Mouse (Mus musculus) hindbrain, embryonic 16.5 days (tissue): ENCODE measurements around the gene Dync2h1. TPM values are rescaled to one million over a fixed set of nuclear protein-coding genes. Genes with fewer than 3 reads are reported as not detected.
"Not testable (repeated sequence)": the region's sequence is repeated elsewhere in the genome, so short reads cannot be mapped to it uniquely, and the experiment has no call there.

Source experiments
- ATAC-seq: fragments of 200-750 bp; cut with Nextera tagmentation; 2 replicates; pipeline ENCODE4 v1.8.0; 2017; ENCODE audit warnings: moderate TSS enrichment, moderate library complexity
- H3K27ac ChIP-seq: fragments of 300-500 bp; sonication (generic); 2 replicates; pipeline ENCODE4 v1.5.1; 2014; ENCODE audit warnings: low read depth, mild to moderate bottlenecking, control low read depth, low read length, moderate library complexity
- H3K27me3 ChIP-seq: fragments of 300-500 bp; sonication (generic); replicated peaks from 2 replicates; pipeline ENCODE4 v1.6.1; 2014; ENCODE audit warnings: low read length; ENCODE audit not compliant: control insufficient read depth, insufficient read depth
- H3K36me3 ChIP-seq: fragments of 300-500 bp; sonication (generic); 2 replicates; pipeline ENCODE4 v1.6.1; 2014; ENCODE audit warnings: mild to moderate bottlenecking, low read length, moderate library complexity, mixed read lengths; ENCODE audit not compliant: control insufficient read depth, insufficient read depth
- H3K4me1 ChIP-seq: fragments of 300-500 bp; sonication (generic); 2 replicates; pipeline ENCODE4 v1.6.1; 2014; ENCODE audit warnings: low read depth, low read length; ENCODE audit not compliant: control insufficient read depth, insufficient read depth
- H3K4me2 ChIP-seq: fragments of 300-500 bp; sonication (generic); 2 replicates; pipeline ENCODE4 v1.6.1; 2014; ENCODE audit warnings: mild to moderate bottlenecking, low read length, control low read depth, moderate library complexity
- H3K4me3 ChIP-seq: fragments of 300-500 bp; sonication (generic); 2 replicates; pipeline ENCODE4 v1.5.1; 2014; ENCODE audit warnings: mild to moderate bottlenecking, low read length, control low read depth, moderate library complexity
- H3K9ac ChIP-seq: fragments of 300-500 bp; sonication (generic); 2 replicates; pipeline ENCODE4 v1.6.1; 2014; ENCODE audit warnings: low read depth, mild to moderate bottlenecking, control low read depth, low read length, moderate library complexity
- H3K9me3 ChIP-seq: fragments of 300-500 bp; sonication (generic); 2 replicates; pipeline ENCODE4 v1.6.1; 2014; ENCODE audit warnings: mild to moderate bottlenecking, low read length, moderate library complexity; ENCODE audit not compliant: control insufficient read depth
- WGBS: fragments of 180-500 bp; shearing (Covaris S2); extraction: QIAGEN DNeasy Blood & Tissue Kit; methylation state at CpG from one replicate; pipeline ENCODE4 v1.1.7; 2014; 5-methylcytosine and 5-hydroxymethylcytosine counted together
- polyA plus RNA-seq: library from polyadenylated mRNA; unstranded; fragments of >200 nt; fragmentation: Nextera tagmentation; extraction: Ambion mirVana; gene quantifications from 2 replicates; pipeline ENCODE4 v1.2.1, GENCODE M21; 2015

Dync2h1 gene
- 17.7 and 18.7 TPM in 2 replicates for polyA plus RNA-seq

DNA sequence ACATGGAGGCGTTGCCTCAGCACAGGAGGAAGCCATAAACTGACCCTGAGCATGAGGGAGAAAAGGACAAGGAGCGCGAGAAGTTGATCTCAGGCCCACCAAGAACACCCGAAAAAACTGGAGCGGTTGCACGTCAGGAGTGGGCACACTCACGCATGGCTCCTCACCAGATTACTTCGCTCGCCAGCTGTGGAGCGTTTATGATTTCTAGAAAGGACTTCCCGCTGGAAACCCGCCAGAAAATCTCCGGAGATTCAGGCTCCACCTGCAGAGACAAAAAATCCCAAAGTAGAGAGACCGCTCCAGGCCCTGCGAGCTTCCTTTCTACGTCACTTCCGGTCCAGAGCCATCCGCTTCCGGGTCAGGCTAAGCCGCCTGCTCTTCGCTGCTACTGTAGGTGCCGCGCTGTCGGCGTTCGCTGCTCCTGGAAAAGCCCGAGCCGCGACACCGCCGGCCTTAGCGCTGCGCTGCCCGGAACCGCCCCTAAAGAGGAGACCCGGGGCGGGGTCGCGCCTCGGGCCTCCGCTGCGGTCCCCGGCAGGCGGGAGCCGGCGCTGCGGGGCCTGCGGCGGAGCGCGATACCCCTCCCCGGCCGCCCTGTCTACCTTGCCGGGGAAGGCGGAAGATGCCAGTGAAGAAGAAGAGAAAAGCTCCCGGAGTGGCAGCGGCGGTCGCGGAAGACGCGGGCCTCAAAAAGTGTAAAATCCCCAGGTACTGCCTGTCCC is at the start of gene Dync2h1, which contains the start of gene Dcun1d5:
TSS of gene Dync2h1 (minus strand) at position 275 of the 725 bp plus-strand sequence.
TSS of gene Dcun1d5 (plus strand) at position 349 of the 725 bp plus-strand sequence.
- no peaks in the 10 kb centered on the region for H3K36me3 ChIP-seq
- H3K4me1 ChIP-seq = peaks cover 18% of the 10 kb centered on the region
- H3K9ac ChIP-seq = peak within 1 kb of the TSS; percentile 97
- H3K4me2 ChIP-seq = peak within 1 kb of the TSS; percentile 91
- no peaks in the 10 kb centered on the region for H3K9me3 ChIP-seq
- under 1% methylated on average over 62 of the region's 62 CpGs for WGBS
- H3K4me3 ChIP-seq = peak within 1 kb of the TSS; percentile 99
- H3K27me3 ChIP-seq = no peaks in the 10 kb centered on the region
- ATAC-seq = peak; percentile 99
- H3K27ac ChIP-seq = peak within 1 kb of the TSS; percentile 93

DNA sequence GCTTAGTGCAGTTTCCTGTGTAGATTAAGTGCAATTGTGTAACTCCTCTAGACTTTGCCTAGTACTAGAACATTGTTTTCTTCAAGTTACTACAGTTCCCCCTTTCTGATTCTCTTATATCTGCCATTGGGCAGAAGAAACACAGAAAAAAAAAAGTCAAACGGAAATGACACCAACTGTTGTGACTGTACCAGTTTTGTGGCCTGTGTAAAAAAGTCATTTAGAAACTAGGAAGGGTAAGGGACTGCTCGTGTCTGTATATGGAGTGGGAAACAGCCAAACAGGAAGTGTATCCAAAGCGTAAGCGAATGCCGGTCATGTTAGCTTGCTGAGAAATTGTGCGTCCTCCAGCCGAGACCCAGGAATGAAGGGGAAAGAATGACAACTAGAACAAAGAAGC is 37.2 kb upstream of the Dync2h1 start:
- Histone ChIP-seq H3K27ac (no peak overlapping the region), H3K9me3 (no peaks in the 10 kb centered on the region), H3K36me3 (no peaks in the 10 kb centered on the region), H3K4me2 (no peak overlapping the region), H3K27me3 (no peaks in the 10 kb centered on the region), H3K4me1 (no peaks in the 10 kb centered on the region), H3K4me3 (no peak overlapping the region), H3K9ac (no peak overlapping the region)
- 81% methylated on average over 7 of the region's 7 CpGs for WGBS
- no peak for ATAC-seq

DNA sequence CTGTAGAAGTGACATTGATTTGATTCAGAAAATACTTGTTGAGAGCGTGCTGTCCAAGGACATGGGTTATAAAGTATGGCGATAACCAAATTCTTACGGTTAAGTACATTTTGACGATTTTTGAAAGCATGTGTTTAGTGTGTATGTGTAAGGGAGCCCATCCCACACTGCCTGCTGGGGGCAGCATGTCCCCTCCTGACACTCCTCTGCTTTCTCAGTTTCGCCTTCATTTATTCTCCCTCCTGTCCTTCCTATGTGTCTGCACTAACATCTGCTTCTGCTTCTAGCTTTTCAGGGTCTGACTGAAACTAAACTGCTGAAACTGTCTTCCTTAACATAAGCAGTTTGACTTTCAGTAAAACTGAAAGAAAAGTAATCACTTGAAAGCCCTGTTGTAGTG is 36.8 kb upstream of the Dync2h1 start:
- WGBS = 88% methylated on average over 5 of the region's 5 CpGs
- Histone ChIP-seq H3K9ac (no peak overlapping the region), H3K36me3 (no peaks in the 10 kb centered on the region), H3K9me3 (no peaks in the 10 kb centered on the region), H3K4me1 (no peaks in the 10 kb centered on the region), H3K27ac (no peak overlapping the region), H3K4me2 (no peak overlapping the region), H3K27me3 (no peaks in the 10 kb centered on the region), H3K4me3 (no peak overlapping the region)
- ATAC-seq = no peak

DNA sequence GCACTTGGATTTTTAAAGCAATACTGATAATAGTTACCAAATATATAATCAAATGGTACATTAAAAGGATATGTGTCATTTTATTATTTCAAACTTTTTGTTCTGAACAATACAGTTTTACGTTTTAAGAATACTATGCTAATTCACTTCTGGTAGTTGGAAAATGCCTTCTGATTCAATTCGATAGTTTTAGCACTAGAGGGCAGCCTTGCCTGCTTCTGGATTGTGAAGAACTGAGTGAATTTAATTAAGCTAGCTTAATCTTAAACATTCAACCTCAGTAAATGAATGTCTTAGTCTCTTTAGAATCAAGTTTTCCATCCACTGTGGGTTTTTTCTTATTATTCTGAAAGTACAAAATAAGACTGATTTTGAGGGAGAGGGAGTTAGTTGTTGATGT is 32.0 kb upstream of the Dync2h1 start:
- Histone ChIP-seq H3K27me3 (no peaks in the 10 kb centered on the region), H3K4me1 (no peaks in the 10 kb centered on the region), H3K9me3 (no peaks in the 10 kb centered on the region), H3K27ac (no peak overlapping the region), H3K4me2 (no peak overlapping the region), H3K4me3 (no peak overlapping the region), H3K36me3 (0 out of 2 replicates have a peak, but pooled peaks cover 4% of the 10 kb centered on the region), H3K9ac (no peak overlapping the region)
- no peak for ATAC-seq
- 49% methylated on average over 2 of the region's 2 CpGs for WGBS

DNA sequence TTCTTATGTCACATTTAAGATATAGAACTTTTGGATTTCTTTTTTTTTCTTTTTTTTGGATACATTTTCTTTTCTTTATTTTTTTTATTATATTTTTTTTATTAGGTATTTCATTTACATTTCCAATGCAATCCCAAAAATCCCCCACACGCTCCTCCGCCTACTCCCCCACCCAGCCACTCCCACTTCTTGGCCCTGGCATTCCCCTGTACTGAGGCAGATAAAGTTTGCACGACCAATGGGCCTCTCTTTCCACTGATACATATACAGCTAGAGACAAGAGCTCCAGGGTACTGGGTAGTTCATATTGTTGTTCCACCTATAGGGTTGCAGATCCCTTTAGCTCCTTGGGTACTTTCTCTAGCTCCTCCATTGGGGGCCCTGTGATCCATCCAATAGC is 6.4 kb upstream of the Dync2h1 start:
- H3K27me3 ChIP-seq, ATAC-seq, H3K9ac ChIP-seq, H3K4me3 ChIP-seq, H3K4me1 ChIP-seq, H3K27ac ChIP-seq, H3K9me3 ChIP-seq, H3K4me2 ChIP-seq, H3K36me3 ChIP-seq: not testable (repeated sequence)
- 98% methylated on average over 3 of the region's 3 CpGs for WGBS

DNA sequence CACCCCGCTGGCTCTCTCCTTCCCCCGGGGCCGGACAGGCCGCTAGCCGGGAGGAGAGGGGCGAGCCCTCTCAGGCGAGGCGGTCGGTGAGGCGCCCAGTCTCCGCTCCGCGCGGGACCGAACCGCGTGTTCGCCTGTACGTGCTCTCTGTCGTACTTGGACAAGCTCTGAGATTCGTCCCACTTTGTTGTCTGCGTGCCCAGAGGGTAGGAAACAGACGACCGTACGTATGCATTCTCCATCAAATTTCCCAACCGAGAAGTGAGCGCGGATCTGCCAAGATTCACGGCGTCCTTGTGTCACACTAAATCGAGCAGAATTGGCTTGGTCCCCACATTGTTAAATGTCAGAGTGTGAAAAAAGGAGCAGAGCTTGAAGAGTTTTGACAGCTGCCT is 648 bp upstream of the Dync2h1 start:
- WGBS = under 1% methylated on average over 26 of the region's 31 CpGs
- Histone ChIP-seq H3K27ac (peak overlapping the region; percentile 93), H3K36me3 (no peaks in the 10 kb centered on the region), H3K4me2 (peak overlapping the region; percentile 91), H3K4me1 (peaks cover 18% of the 10 kb centered on the region), H3K4me3 (peak overlapping the region; percentile 99), H3K9ac (peak overlapping the region; percentile 97), H3K9me3 (no peaks in the 10 kb centered on the region), H3K27me3 (no peaks in the 10 kb centered on the region)
- peak; percentile 74 for ATAC-seq

DNA sequence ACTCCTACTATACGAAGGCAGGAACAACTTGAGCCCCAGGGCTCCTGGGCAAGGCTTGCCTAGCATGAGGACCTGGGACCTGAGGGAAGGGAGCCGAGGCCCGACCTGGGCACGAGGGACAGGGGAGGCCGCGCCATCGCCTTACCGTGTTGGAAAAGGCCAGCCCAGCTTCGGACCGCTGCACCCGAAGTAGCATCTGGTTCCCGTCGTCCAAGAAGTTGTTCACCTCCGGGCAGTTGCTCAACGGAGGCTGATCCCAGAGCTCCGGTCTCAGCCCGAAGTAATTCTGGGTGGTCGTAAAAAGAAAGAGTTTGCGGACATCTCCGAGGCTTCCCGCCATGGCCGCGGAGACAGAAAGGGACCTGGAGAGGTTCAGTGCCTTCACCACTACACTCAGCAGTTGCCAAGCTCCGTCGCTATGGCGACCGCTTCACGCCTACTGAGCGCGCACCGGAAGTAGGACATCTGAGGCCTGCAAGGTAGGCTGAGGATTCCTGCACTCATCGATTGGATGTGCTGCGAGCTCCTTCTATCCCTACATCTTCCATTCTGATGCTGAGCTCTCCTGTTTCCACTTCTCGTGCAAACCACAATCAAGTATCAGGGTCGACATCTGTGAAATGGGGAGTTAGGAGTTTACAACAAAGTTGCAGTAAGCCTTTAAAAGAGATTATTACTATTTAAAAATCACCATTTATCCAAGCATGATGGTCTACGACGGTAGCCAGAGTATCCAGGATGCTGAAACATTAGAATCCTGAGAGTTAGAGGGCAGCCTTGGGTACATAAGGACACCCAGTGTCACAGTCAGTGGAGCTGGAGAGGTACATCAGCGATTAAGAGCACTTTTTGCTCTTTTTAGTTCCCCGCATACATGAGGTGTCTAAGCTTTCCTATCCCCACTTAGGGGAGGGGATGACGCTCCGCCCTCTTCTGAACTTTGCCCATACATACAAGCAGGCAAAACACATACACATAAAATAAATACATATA is 7.3 kb downstream of the Dync2h1 start:
- 9% methylated on average over 41 of the region's 41 CpGs for WGBS
- no peaks in the 10 kb centered on the region for H3K36me3 ChIP-seq
- H3K4me3 ChIP-seq = peak overlapping the region; percentile 69
- peak overlapping the region; percentile 73 for H3K9ac ChIP-seq
- H3K4me1 ChIP-seq = peaks cover 4% of the 10 kb centered on the region; the same call in 1 of the 2 replicates
- H3K4me2 ChIP-seq = peak overlapping the region; percentile 67
- H3K27ac ChIP-seq = peak overlapping the region; percentile 57
- peak; percentile 100 for ATAC-seq
- H3K27me3 ChIP-seq = no peaks in the 10 kb centered on the region
- no peaks in the 10 kb centered on the region for H3K9me3 ChIP-seq

DNA sequence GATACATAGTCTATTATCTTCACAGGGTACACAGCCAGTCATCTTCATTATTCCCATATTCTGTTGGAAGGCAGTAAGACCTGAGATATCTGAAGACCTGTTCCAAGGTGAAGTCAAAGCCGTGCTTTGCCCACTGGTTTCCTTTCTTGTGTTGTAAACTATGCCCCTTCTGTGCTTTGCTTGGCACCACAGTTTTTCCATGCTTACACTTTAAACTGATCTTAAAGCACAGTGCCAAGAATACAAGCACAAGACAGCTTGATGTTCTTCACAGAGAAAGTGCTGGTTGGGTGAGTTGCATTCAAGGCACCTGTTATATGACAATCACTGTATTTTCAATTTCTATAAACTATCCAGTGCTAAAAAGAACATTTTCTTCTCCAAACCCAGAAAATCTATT is 10.5 kb downstream of the Dync2h1 start:
- no peak overlapping the region for H3K27ac ChIP-seq
- peaks cover 4% of the 10 kb centered on the region; the same call in 1 of the 2 replicates for H3K4me1 ChIP-seq
- H3K4me2 ChIP-seq = no peak overlapping the region
- ATAC-seq = no peak
- H3K9ac ChIP-seq = no peak overlapping the region
- no peak overlapping the region for H3K4me3 ChIP-seq
- 97% methylated on average over 1 of the region's 1 CpGs for WGBS
- peaks cover 3% of the 10 kb centered on the region; the same call in 1 of the 2 replicates for H3K36me3 ChIP-seq
- H3K9me3 ChIP-seq = no peaks in the 10 kb centered on the region
- H3K27me3 ChIP-seq = no peaks in the 10 kb centered on the region
